ENCODE assay signal across 8 mouse cellular contexts in genomic region chr5:115538017-115538692, GRCm38 (mm10). TPM values are rescaled to one million over a fixed set of nuclear protein-coding genes. Genes with fewer than 3 reads are reported as not detected.
DNase-seq lines count a peak whose midpoint lies in the region; ATAC-seq and TF ChIP-seq lines count a peak whose summit lies in the region.

No protein-coding gene starts in this region.

- peak; percentile 56 to 65 for DNase-seq in cerebellum, adult 2 months
- peak; percentile 70 for DNase-seq in urinary bladder, postnatal 14 days (ENCODE audit: low spot score)
- no peak for DNase-seq in urinary bladder, postnatal 4 days (ENCODE audit: low spot score in 2 of 2)
- DNase-seq in kidney, postnatal 36 days, result peak; percentile 75 to 83
- no peak for DNase-seq in left cerebral cortex, postnatal 4 days
- DNase-seq in frontal cortex, postnatal 25 days (ENCODE audit: low spot score in 2 of 2), result no peak
- no peak for DNase-seq in layer of hippocampus, postnatal 25 days (ENCODE audit: extremely low spot score in 1 of 2, low spot score in 1 of 2)

- no peak; the same call in 1 of the 2 replicates for ATAC-seq in cerebellum, adult (ENCODE audit: insufficient number of reproducible peaks, low FRiP score, low TSS enrichment)

- intact Hi-C loops in left cerebral cortex, postnatal 4 days (cut with DNase I), result loop anchor here (2.0 kb wide), 1 partner anchor 31 kb away; the partner anchor contains the start of gene Pxn

- TF ChIP-seq CTCF in cerebellum, adult 2 months (IDR thresholded peaks at IDR 0.05; ENCODE audit: borderline replicate concordance, insufficient read depth, low read depth, low read length), result no peak

- no peak overlapping the region for H3K4me3 ChIP-seq in cerebellum, adult 2 months (replicated peaks; ENCODE audit: insufficient read depth, low read depth, low read length)

- H3K27ac ChIP-seq in cerebellum, adult 2 months (ENCODE audit: insufficient read depth, low read length), result no peak overlapping the region

- TF ChIP-seq POLR2A in cerebellum, adult 2 months (IDR thresholded peaks at IDR 0.05; ENCODE audit: borderline replicate concordance, insufficient read depth, low read length), result no peak

- H3K4me1 ChIP-seq in cerebellum, adult 2 months (ENCODE audit: control insufficient read depth, insufficient read depth, low read length), result peaks cover 63% of the 10 kb centered on the region

- H3K27me3 ChIP-seq in cerebellum, adult 2 months (ENCODE audit: control insufficient read depth, insufficient read depth, low read length), result no peaks in the 10 kb centered on the region

- 12% methylated on average over 13 of the region's 13 CpGs for WGBS in cerebellum, adult 2 months

RNA-seq across cellular contexts. Expression of gene Rplp0, which starts 21.1 kb away (rescaled TPM):
- polyA plus RNA-seq in cerebellum, adult 2 months (2012; rRNA removed), result 478 and 485 TPM in 2 replicates
- total RNA-seq in left cerebral cortex, postnatal 4 days (2021), result 100 to 1,000 TPM; 657 to 680 TPM
- total RNA-seq in layer of hippocampus, postnatal 25 days (2021), result 100 to 1,000 TPM; 251 to 264 TPM

RNA-seq across cellular contexts. Expression of gene Gcn1l1, which starts 26.9 kb away (rescaled TPM):
- polyA plus RNA-seq in cerebellum, adult 2 months (2012; rRNA removed), result 39.3 and 40.9 TPM in 2 replicates
- 10 to 100 TPM; 85.8 to 87.0 TPM for total RNA-seq in left cerebral cortex, postnatal 4 days (2021)
- 10 to 100 TPM; 65.8 to 79.7 TPM for total RNA-seq in layer of hippocampus, postnatal 25 days (2021)

RNA-seq across cellular contexts. Expression of gene Pxn, which starts 31.7 kb away (rescaled TPM):
- 194 and 240 TPM in 2 replicates for polyA plus RNA-seq in cerebellum, adult 2 months (2012; rRNA removed)
- 10 to 100 TPM; 23.9 to 24.7 TPM for total RNA-seq in left cerebral cortex, postnatal 4 days (2021)
- total RNA-seq in layer of hippocampus, postnatal 25 days (2021), result 10 to 100 TPM; 30.9 to 41.9 TPM

RNA-seq across cellular contexts. Expression of gene Sirt4, which starts 53.6 kb away (rescaled TPM):
- polyA plus RNA-seq in cerebellum, adult 2 months (2012; rRNA removed), result 114 and 122 TPM in 2 replicates
- total RNA-seq in left cerebral cortex, postnatal 4 days (2021), result 10 to 100 TPM; 28.4 to 31.5 TPM
- total RNA-seq in layer of hippocampus, postnatal 25 days (2021), result 10 to 100 TPM; 27.6 to 39.7 TPM

Comparison
In these comparisons a context has a peak if more than half of its experiments do, and no peak if none do; other contexts are left out.
1. DNase-seq: peak in cerebellum, adult 2 months (2 of 2), urinary bladder, postnatal 14 days (single experiment) and kidney, postnatal 36 days (2 of 2); none in urinary bladder, postnatal 4 days (0 of 2), left cerebral cortex, postnatal 4 days (single experiment), frontal cortex, postnatal 25 days (0 of 2) and layer of hippocampus, postnatal 25 days (0 of 2).